In genomic region chr14:20765642-20766258, GRCm38 (mm10) we compare ENCODE assay signal across 9 mouse cellular contexts. TPM values are rescaled to one million over a fixed set of nuclear protein-coding genes. Genes with fewer than 3 reads are reported as not detected.
DNase-seq lines count a peak whose midpoint lies in the region; ATAC-seq and TF ChIP-seq lines count a peak whose summit lies in the region.
"Had no signal": no experiment of that assay in that cellular context is flagged by ENCODE, and none has a peak within 500 bp of the region (broad histone marks: within the 10 kb centered on the region; RNA-seq: fewer than 3 reads in every experiment).

No protein-coding gene starts in this region.

- peak; percentile 98 for TF ChIP-seq CTCF in liver, embryonic 14.5 days (IDR thresholded peaks at IDR 0.05; ENCODE audit: low read depth)

- peak; percentile 98 for ATAC-seq in CD4-positive, CD25-positive, alpha-beta regulatory T cell, adult 4 months
- no peak for ATAC-seq in forebrain, embryonic 11.5 days (replicated peaks; ENCODE audit: low FRiP score)
- peak; percentile 83 for ATAC-seq in heart, embryonic 16.5 days (replicated peaks; ENCODE audit: extremely low read depth, insufficient read depth, low FRiP score)
- ATAC-seq in liver, embryonic 14.5 days (ENCODE audit: insufficient read depth), result peak; percentile 56
- ATAC-seq in stomach, embryonic 15.5 days (ENCODE audit: insufficient read depth, low FRiP score, low read depth), result peak; percentile 65; the same call in 1 of the 2 replicates

- H3K9ac ChIP-seq in forebrain, embryonic 11.5 days (ENCODE audit: low read length), result no peak overlapping the region
- peak overlapping the region; percentile 61 for H3K9ac ChIP-seq in heart, embryonic 16.5 days (ENCODE audit: low read length)
- H3K9ac ChIP-seq in liver, embryonic 14.5 days (replicated peaks), result no peak overlapping the region
- no peak overlapping the region for H3K9ac ChIP-seq in stomach, embryonic 15.5 days

- no peaks in the 10 kb centered on the region for H3K9me3 ChIP-seq in forebrain, embryonic 11.5 days (ENCODE audit: control insufficient read depth, low read length)
- H3K9me3 ChIP-seq in heart, embryonic 16.5 days (replicated peaks; ENCODE audit: control insufficient read depth, low read length), result no peaks in the 10 kb centered on the region
- H3K9me3 ChIP-seq in liver, embryonic 14.5 days (ENCODE audit: control insufficient read depth, low read length), result no peaks in the 10 kb centered on the region
- no peaks in the 10 kb centered on the region for H3K9me3 ChIP-seq in stomach, embryonic 15.5 days

- H3K4me2 ChIP-seq in forebrain, embryonic 11.5 days (ENCODE audit: low read depth, low read length, severe bottlenecking), result no peak overlapping the region
- H3K4me2 ChIP-seq in heart, embryonic 16.5 days (ENCODE audit: low read depth, low read length), result peak overlapping the region; percentile 23; the same call in 1 of the 2 replicates
- H3K4me2 ChIP-seq in liver, embryonic 14.5 days (ENCODE audit: low read depth), result no peak overlapping the region
- H3K4me2 ChIP-seq in stomach, embryonic 15.5 days, result no peak overlapping the region

- WGBS in forebrain, embryonic 11.5 days, result 31% methylated on average over 12 of the region's 12 CpGs
- WGBS in heart, embryonic 16.5 days, result 12% methylated on average over 12 of the region's 12 CpGs
- 20% methylated on average over 12 of the region's 12 CpGs for WGBS in liver, embryonic 14.5 days (ENCODE audit: insufficient replicate concordance)
- 30% methylated on average over 12 of the region's 12 CpGs for WGBS in stomach, embryonic 15.5 days

- H3K27me3 ChIP-seq in forebrain, embryonic 11.5 days (ENCODE audit: control insufficient read depth, insufficient read depth, low read length), result no peaks in the 10 kb centered on the region
- H3K27me3 ChIP-seq in heart, embryonic 16.5 days (ENCODE audit: control insufficient read depth, insufficient read depth, low read length), result no peaks in the 10 kb centered on the region
- H3K27me3 ChIP-seq in liver, embryonic 14.5 days (ENCODE audit: control insufficient read depth, insufficient read depth, low read length), result no peaks in the 10 kb centered on the region
- no peaks in the 10 kb centered on the region for H3K27me3 ChIP-seq in stomach, embryonic 15.5 days (replicated peaks)

- no peaks in the 10 kb centered on the region for H3K4me1 ChIP-seq in forebrain, embryonic 11.5 days (replicated peaks; ENCODE audit: control insufficient read depth, insufficient read depth, low read length)
- H3K4me1 ChIP-seq in heart, embryonic 16.5 days (ENCODE audit: control insufficient read depth, insufficient read depth, low read length), result peaks cover 36% of the 10 kb centered on the region
- no peaks in the 10 kb centered on the region for H3K4me1 ChIP-seq in liver, embryonic 14.5 days (replicated peaks; ENCODE audit: control insufficient read depth in 2 of 2, insufficient read depth in 2 of 2, low read length in 1 of 2)
- H3K4me1 ChIP-seq in stomach, embryonic 15.5 days, result peaks cover 4% of the 10 kb centered on the region; the same call in 1 of the 2 replicates

- peak; percentile 54 for DNase-seq in c-Kit-negative CD71-positive TER-119-positive erythroid progenitor cells, embryonic 14.5 days (ENCODE audit: low read depth, low spot score)
- peak; percentile 91 for DNase-seq in forebrain, embryonic 11.5 days (ENCODE audit: low spot score)
- DNase-seq in kidney, postnatal 25 days, result peak; percentile 85 to 96
- DNase-seq in liver, embryonic 14.5 days (ENCODE audit: low read depth in 3 of 3, low spot score in 3 of 3), result peak; percentile 41 to 56 (median 42)
- DNase-seq in neural tube, embryonic 10.5 days (ENCODE audit: extremely low spot score, low spot score), result peak; percentile 87

- no peaks in the 10 kb centered on the region; the same call in none of the 2 replicates for H3K36me3 ChIP-seq in forebrain, embryonic 11.5 days (ENCODE audit: control insufficient read depth, insufficient read depth, low read length)
- H3K36me3 ChIP-seq in heart, embryonic 16.5 days (ENCODE audit: control insufficient read depth, insufficient read depth), result peaks cover 34% of the 10 kb centered on the region
- H3K36me3 ChIP-seq in liver, embryonic 14.5 days (replicated peaks; ENCODE audit: control insufficient read depth, insufficient read depth, low read depth), result 0 out of 2 replicates have a peak, but pooled peaks cover 3% of the 10 kb centered on the region
- H3K36me3 ChIP-seq in stomach, embryonic 15.5 days, result peaks cover 39% of the 10 kb centered on the region

- TF ChIP-seq EP300 in liver, embryonic 14.5 days (IDR thresholded peaks at IDR 0.05; ENCODE audit: low read depth), result no peak

- H3K4me3 ChIP-seq in forebrain, embryonic 11.5 days (ENCODE audit: low read depth, low read length), result no peak overlapping the region
- H3K4me3 ChIP-seq in heart, embryonic 16.5 days (ENCODE audit: low read length), result no peak overlapping the region
- no peak overlapping the region for H3K4me3 ChIP-seq in liver, embryonic 14.5 days (ENCODE audit: insufficient read depth in 1 of 2, low read depth in 2 of 2, low read length in 2 of 2)
- no peak overlapping the region for H3K4me3 ChIP-seq in stomach, embryonic 15.5 days (replicated peaks)
- H3K4me3 ChIP-seq: erythroblast, embryonic 14.5 days had no signal

- no peak overlapping the region for H3K27ac ChIP-seq in forebrain, embryonic 11.5 days (ENCODE audit: low read depth, low read length)
- H3K27ac ChIP-seq in heart, embryonic 16.5 days (ENCODE audit: low read length), result peak overlapping the region; percentile 99
- H3K27ac ChIP-seq in liver, embryonic 14.5 days, result no peak overlapping the region
- peak overlapping the region; percentile 76 for H3K27ac ChIP-seq in stomach, embryonic 15.5 days

RNA-seq across cellular contexts. Expression of gene Camk2g, which starts 28.1 kb away (rescaled TPM):
- polyA plus RNA-seq in CD4-positive, CD25-positive, alpha-beta regulatory T cell, adult 4 months (2017; shearing (Covaris generic)), result 10 to 100 TPM; 32.6 to 37.8 TPM
- polyA plus RNA-seq in forebrain, embryonic 11.5 days (2014; fragmentation: Nextera tagmentation; extraction: Ambion mirVana), result 46.8 and 52.0 TPM in 2 replicates
- polyA plus RNA-seq in heart, embryonic 16.5 days (2015; fragmentation: Nextera tagmentation; extraction: Ambion mirVana), result 81.5 and 103 TPM in 2 replicates
- polyA plus RNA-seq in liver, embryonic 14.5 days (2012; rRNA removed), result 4.5 and 5.4 TPM in 2 replicates
- 3.9 and 7.2 TPM in 2 replicates for polyA plus RNA-seq in liver, embryonic 14.5 days (2014; fragmentation: Nextera tagmentation; extraction: Ambion mirVana)
- polyA plus RNA-seq in stomach, embryonic 15.5 days (2015; fragmentation: Nextera tagmentation; extraction: Ambion mirVana), result 40.4 and 49.1 TPM in 2 replicates

RNA-seq across cellular contexts. Expression of gene Ndst2, which starts 31.4 kb away (rescaled TPM):
- 10 to 100 TPM; 12.9 to 13.7 TPM for polyA plus RNA-seq in CD4-positive, CD25-positive, alpha-beta regulatory T cell, adult 4 months (2017; shearing (Covaris generic))
- 25.7 and 32.5 TPM in 2 replicates for polyA plus RNA-seq in forebrain, embryonic 11.5 days (2014; fragmentation: Nextera tagmentation; extraction: Ambion mirVana)
- polyA plus RNA-seq in heart, embryonic 16.5 days (2015; fragmentation: Nextera tagmentation; extraction: Ambion mirVana), result 16.2 and 17.2 TPM in 2 replicates
- polyA plus RNA-seq in liver, embryonic 14.5 days (2012; rRNA removed), result 22.8 and 22.9 TPM in 2 replicates
- 13.2 and 15.9 TPM in 2 replicates for polyA plus RNA-seq in liver, embryonic 14.5 days (2014; fragmentation: Nextera tagmentation; extraction: Ambion mirVana)
- polyA plus RNA-seq in stomach, embryonic 15.5 days (2015; fragmentation: Nextera tagmentation; extraction: Ambion mirVana), result 22.3 and 25.5 TPM in 2 replicates

RNA-seq across cellular contexts. Expression of gene Zswim8, which starts 58.4 kb away (rescaled TPM):
- polyA plus RNA-seq in CD4-positive, CD25-positive, alpha-beta regulatory T cell, adult 4 months (2017; shearing (Covaris generic)), result 10 to 100 TPM; 21.6 to 22.3 TPM
- 31.7 and 37.3 TPM in 2 replicates for polyA plus RNA-seq in forebrain, embryonic 11.5 days (2014; fragmentation: Nextera tagmentation; extraction: Ambion mirVana)
- 22.3 and 24.1 TPM in 2 replicates for polyA plus RNA-seq in heart, embryonic 16.5 days (2015; fragmentation: Nextera tagmentation; extraction: Ambion mirVana)
- 16.8 and 20.8 TPM in 2 replicates for polyA plus RNA-seq in liver, embryonic 14.5 days (2012; rRNA removed)
- 3.1 and 4.0 TPM in 2 replicates for polyA plus RNA-seq in liver, embryonic 14.5 days (2014; fragmentation: Nextera tagmentation; extraction: Ambion mirVana)
- 27.3 and 28.0 TPM in 2 replicates for polyA plus RNA-seq in stomach, embryonic 15.5 days (2015; fragmentation: Nextera tagmentation; extraction: Ambion mirVana)

Comparison
In these comparisons a context has a peak if more than half of its experiments do, and no peak if none do; other contexts are left out.
1. H3K27ac ChIP-seq: peak in heart, embryonic 16.5 days (single experiment) and stomach, embryonic 15.5 days (single experiment); none in forebrain, embryonic 11.5 days (single experiment) and liver, embryonic 14.5 days (single experiment).
2. Peak in every context shown above with its lines, with median percentiles within 50 percentile points of each other: DNase-seq.